Mouse (Mus musculus) embryonic facial prominence, embryonic 13.5 days (tissue): ENCODE measurements around the gene Pcgf6. TPM values are rescaled to one million over a fixed set of nuclear protein-coding genes. Genes with fewer than 3 reads are reported as not detected.

Experiments used
- ATAC-seq: fragments of 200-750 bp; cut with Nextera tagmentation; 2 replicates; pipeline ENCODE4 v1.8.0; 2017; ENCODE audit warnings: low read depth; ENCODE audit not compliant: insufficient number of reproducible peaks, insufficient read depth, low FRiP score, low TSS enrichment
- H3K27ac ChIP-seq: fragments of 300-500 bp; sonication (generic); 2 replicates; pipeline ENCODE4 v1.5.1; 2015; ENCODE audit warnings: moderate library complexity, mild to moderate bottlenecking, inconsistent platforms
- H3K27me3 ChIP-seq: fragments of 300-500 bp; sonication (generic); 2 replicates; pipeline ENCODE4 v1.6.1; 2015; ENCODE audit warnings: mild to moderate bottlenecking, inconsistent platforms
- H3K36me3 ChIP-seq: fragments of 300-500 bp; sonication (generic); 2 replicates; pipeline ENCODE4 v1.6.1; 2015; ENCODE audit warnings: mild to moderate bottlenecking, inconsistent platforms
- H3K4me1 ChIP-seq: fragments of 300-500 bp; sonication (generic); 2 replicates; pipeline ENCODE4 v1.6.1; 2015; ENCODE audit warnings: inconsistent platforms
- H3K4me2 ChIP-seq: fragments of 300-500 bp; sonication (generic); 2 replicates; pipeline ENCODE4 v1.6.1; 2015; ENCODE audit warnings: moderate library complexity, mild to moderate bottlenecking, inconsistent platforms
- H3K4me3 ChIP-seq: fragments of 300-500 bp; sonication (generic); 2 replicates; pipeline ENCODE4 v1.5.1; 2015; ENCODE audit warnings: mild to moderate bottlenecking, inconsistent platforms
- H3K9ac ChIP-seq: fragments of 300-500 bp; sonication (generic); 2 replicates; pipeline ENCODE4 v1.6.1; 2015; ENCODE audit warnings: mild to moderate bottlenecking, inconsistent platforms
- H3K9me3 ChIP-seq: fragments of 300-500 bp; sonication (generic); 2 replicates; pipeline ENCODE4 v1.6.1; 2016; ENCODE audit warnings: inconsistent platforms
- WGBS: fragments of 180-500 bp; shearing (Covaris S2); methylation state at CpG from one replicate; pipeline ENCODE4 v1.1.7; 2015; ENCODE audit warnings: mixed read lengths; 5-methylcytosine and 5-hydroxymethylcytosine counted together
- polyA plus RNA-seq: library from polyadenylated mRNA; unstranded; fragments of >200 nt; fragmentation: Nextera tagmentation; extraction: Ambion mirVana; gene quantifications from 2 replicates; pipeline ENCODE4 v1.2.1, GENCODE M21; 2015

Pcgf6 gene
- polyA plus RNA-seq, 1 experiment from 2014 or later: 24.4 TPM

DNA sequence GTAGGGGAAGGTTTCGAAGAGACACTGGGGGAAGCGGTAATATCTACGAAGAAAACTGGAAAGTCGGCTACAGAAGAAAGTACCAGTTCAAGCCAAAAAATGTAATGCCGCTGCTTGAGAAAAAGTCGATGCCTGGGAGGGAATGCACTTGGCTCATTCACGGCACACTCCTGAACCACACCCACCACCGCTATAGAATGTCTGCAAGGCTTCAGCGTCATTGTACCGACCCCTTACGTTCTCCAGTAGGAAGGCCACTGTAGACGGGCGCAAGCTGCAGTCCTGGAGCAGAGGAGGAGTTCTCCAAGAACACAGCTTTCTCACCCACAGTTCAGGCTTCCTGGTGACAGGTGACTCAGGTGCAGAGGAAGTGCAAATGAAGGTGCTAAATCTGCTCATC lies 27.2 kb downstream of the Pcgf6 start:
- Histone ChIP-seq H3K27ac (no peak overlapping the region), H3K9me3 (no peaks in the 10 kb centered on the region), H3K4me2 (no peak overlapping the region), H3K4me1 (no peaks in the 10 kb centered on the region), H3K4me3 (no peak overlapping the region), H3K9ac (no peak overlapping the region), H3K27me3 (peaks cover 8% of the 10 kb centered on the region), H3K36me3 (no peaks in the 10 kb centered on the region)
- ATAC-seq: no peak
- WGBS: 87% methylated on average over 13 of the region's 13 CpGs

DNA sequence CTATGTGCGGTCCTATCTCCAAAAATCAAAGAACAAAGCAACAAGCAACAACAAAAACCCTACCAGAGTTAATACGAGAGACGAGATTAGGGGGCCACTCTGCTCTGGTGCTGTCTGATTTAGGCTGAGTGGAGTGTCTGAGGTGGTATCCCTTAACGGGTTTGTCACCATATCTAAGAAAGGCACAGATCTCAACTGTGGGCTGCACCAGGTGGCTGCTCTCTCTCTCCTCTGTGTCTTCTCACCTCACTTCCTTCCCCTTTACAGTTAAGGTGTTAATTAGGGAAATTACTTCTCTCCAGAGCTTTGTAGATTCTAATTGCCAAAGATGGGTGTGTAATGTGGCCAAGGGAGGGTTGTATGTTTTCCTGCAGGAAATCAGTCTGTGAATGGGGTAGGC lies 28.0 kb downstream of the Pcgf6 start:
- no peak overlapping the region for H3K9ac ChIP-seq
- H3K27me3 ChIP-seq: peaks cover 17% of the 10 kb centered on the region
- no peaks in the 10 kb centered on the region for H3K36me3 ChIP-seq
- no peak overlapping the region for H3K27ac ChIP-seq
- no peaks in the 10 kb centered on the region for H3K4me1 ChIP-seq
- H3K4me2 ChIP-seq: no peak overlapping the region
- ATAC-seq: no peak
- H3K4me3 ChIP-seq: no peak overlapping the region
- H3K9me3 ChIP-seq: no peaks in the 10 kb centered on the region
- 90% methylated on average over 4 of the region's 4 CpGs for WGBS

DNA sequence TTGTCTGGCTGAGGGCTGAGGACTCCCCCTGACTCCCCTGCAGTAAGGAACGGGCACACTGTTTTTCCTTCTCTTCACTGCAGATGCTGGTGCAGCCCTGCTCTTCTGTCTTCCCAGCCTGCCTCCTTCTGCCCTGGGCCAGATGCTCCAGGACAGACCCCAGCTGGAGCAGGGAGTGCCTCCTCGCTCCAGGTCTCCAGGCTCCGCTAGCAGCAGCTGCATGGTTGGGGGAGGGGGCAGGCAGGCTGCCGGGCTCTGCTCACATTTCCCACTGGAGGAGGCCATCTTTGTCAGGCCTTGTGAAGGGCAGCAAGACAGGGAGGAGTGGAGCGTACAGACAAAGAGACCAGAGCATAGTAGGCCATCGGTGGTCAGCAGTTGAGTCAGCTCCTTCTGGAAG lies 31.4 kb downstream of the Pcgf6 start:
- no peak for ATAC-seq
- Histone ChIP-seq H3K36me3 (no peaks in the 10 kb centered on the region), H3K4me1 (peaks cover 15% of the 10 kb centered on the region), H3K4me2 (0 out of 2 replicates have a peak overlapping the region, but pooled peaks have one; percentile 5), H3K27ac (no peak overlapping the region), H3K9ac (no peak overlapping the region), H3K4me3 (no peak overlapping the region), H3K9me3 (no peaks in the 10 kb centered on the region), H3K27me3 (peaks cover 46% of the 10 kb centered on the region)
- WGBS: 21% methylated on average over 6 of the region's 6 CpGs

DNA sequence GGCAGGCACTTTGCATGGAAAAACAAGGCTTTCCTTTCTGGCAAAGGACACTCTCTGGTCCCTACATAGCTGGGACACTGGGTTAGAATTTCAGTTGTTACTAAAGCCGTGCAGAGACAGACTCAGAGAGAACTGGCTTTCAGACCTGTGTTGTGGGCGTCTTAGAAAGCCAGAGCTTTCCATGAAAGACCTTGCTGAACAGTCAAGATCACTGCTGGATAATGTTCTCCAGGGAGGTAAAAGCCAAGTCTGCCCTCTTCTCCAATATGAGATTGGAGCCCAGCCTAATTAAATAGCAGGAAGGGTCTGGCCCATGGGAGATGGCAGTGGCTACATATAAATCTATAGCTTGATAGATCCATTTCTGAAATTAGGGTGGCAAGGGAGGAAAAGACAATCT lies 32.4 kb downstream of the Pcgf6 start:
- Histone ChIP-seq H3K9ac (no peak overlapping the region), H3K4me3 (no peak overlapping the region), H3K9me3 (no peaks in the 10 kb centered on the region), H3K4me2 (no peak overlapping the region), H3K36me3 (no peaks in the 10 kb centered on the region), H3K27me3 (peaks cover 56% of the 10 kb centered on the region), H3K27ac (no peak overlapping the region), H3K4me1 (peaks cover 19% of the 10 kb centered on the region)
- no peak for ATAC-seq
- 41% methylated on average over 2 of the region's 2 CpGs for WGBS

DNA sequence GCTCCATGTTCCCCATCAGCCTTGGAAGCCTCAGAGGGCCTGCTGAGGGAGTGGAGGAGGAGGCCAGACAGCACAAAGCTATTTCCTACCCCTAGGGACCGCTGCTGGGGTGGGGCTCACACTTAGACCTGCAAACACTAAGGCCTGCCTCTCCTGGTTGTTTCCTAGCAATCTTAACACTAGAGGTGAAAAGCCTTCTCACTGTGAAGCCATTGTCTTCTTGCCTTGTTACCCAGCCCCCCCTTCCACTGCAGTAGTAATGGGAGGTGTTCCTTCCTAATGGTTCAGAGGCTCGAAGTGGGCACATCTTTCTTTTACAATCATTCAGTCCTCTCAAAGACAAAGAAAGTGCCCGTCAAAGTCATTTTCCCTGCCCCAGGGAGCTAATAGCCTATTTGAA lies 32.9 kb downstream of the Pcgf6 start:
- no peaks in the 10 kb centered on the region for H3K36me3 ChIP-seq
- no peak overlapping the region for H3K9ac ChIP-seq
- H3K9me3 ChIP-seq: no peaks in the 10 kb centered on the region
- peaks cover 61% of the 10 kb centered on the region for H3K27me3 ChIP-seq
- H3K4me2 ChIP-seq: no peak overlapping the region
- no peak overlapping the region for H3K4me3 ChIP-seq
- 6% methylated on average over 3 of the region's 3 CpGs for WGBS
- no peak overlapping the region for H3K27ac ChIP-seq
- peaks cover 19% of the 10 kb centered on the region for H3K4me1 ChIP-seq
- no peak for ATAC-seq

DNA sequence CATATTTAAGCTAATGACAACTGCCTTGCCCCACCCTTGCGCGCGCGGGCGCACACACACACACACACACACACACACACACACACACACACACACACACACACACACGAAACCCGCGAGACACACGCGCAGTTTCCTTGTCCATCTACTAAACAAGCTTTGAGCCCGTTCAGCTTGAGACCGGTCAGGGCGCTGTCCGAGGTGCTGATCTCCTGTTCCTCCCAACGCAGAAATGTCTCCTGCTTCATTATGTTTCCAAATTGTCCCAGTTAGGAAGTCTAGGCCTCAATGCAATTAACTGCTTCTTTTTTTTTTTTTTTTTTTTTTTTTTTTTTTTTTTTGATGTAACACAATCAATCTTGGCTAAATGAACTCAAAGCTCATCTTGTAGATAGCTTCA lies 34.2 kb downstream of the Pcgf6 start:
- Histone ChIP-seq H3K4me1 (peaks cover 19% of the 10 kb centered on the region), H3K4me2 (no peak overlapping the region), H3K27me3 (peaks cover 75% of the 10 kb centered on the region), H3K36me3 (no peaks in the 10 kb centered on the region), H3K9me3 (no peaks in the 10 kb centered on the region), H3K4me3 (no peak overlapping the region), H3K27ac (no peak overlapping the region), H3K9ac (no peak overlapping the region)
- under 1% methylated on average over 15 of the region's 15 CpGs for WGBS
- no peak for ATAC-seq

DNA sequence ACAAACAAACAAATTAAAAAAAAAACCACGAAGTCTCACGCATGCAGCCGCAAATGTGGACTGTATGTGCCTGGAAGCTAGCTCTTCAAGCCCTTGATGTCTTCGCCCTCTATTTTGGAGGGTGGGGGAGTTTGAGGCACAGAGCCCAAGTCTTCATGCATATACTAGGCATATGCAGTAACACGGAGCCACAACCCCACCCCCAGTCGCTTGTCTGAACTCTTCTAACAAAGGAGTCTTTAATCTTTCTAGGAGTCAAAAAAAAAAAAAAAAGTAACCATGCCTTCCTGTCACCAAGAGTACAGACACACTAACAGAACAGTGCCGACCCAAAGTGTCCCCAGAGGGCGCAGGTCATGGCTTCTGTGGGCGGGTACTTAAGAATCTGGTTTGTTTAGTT lies 34.7 kb downstream of the Pcgf6 start:
- Histone ChIP-seq H3K9ac (no peak overlapping the region), H3K9me3 (no peaks in the 10 kb centered on the region), H3K4me2 (peak overlapping the region; percentile 96), H3K27ac (no peak overlapping the region), H3K27me3 (peaks cover 80% of the 10 kb centered on the region), H3K36me3 (no peaks in the 10 kb centered on the region), H3K4me3 (peak overlapping the region; percentile 56), H3K4me1 (peaks cover 19% of the 10 kb centered on the region)
- WGBS: 1% methylated on average over 9 of the region's 9 CpGs
- ATAC-seq: no peak

DNA sequence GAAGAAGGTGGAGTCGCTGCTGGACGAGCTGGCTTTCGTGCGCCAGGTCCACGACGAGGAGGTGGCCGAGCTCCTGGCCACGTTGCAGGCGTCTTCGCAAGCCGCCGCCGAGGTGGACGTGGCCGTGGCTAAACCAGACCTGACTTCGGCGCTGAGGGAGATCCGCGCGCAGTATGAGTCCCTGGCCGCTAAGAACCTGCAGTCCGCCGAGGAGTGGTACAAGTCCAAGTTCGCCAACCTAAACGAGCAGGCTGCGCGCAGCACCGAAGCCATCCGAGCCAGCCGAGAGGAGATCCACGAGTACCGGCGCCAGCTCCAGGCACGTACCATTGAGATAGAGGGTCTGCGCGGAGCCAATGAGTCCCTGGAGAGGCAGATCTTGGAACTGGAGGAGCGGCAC lies 35.3 kb downstream of the Pcgf6 start:
- no peak overlapping the region for H3K27ac ChIP-seq

DNA sequence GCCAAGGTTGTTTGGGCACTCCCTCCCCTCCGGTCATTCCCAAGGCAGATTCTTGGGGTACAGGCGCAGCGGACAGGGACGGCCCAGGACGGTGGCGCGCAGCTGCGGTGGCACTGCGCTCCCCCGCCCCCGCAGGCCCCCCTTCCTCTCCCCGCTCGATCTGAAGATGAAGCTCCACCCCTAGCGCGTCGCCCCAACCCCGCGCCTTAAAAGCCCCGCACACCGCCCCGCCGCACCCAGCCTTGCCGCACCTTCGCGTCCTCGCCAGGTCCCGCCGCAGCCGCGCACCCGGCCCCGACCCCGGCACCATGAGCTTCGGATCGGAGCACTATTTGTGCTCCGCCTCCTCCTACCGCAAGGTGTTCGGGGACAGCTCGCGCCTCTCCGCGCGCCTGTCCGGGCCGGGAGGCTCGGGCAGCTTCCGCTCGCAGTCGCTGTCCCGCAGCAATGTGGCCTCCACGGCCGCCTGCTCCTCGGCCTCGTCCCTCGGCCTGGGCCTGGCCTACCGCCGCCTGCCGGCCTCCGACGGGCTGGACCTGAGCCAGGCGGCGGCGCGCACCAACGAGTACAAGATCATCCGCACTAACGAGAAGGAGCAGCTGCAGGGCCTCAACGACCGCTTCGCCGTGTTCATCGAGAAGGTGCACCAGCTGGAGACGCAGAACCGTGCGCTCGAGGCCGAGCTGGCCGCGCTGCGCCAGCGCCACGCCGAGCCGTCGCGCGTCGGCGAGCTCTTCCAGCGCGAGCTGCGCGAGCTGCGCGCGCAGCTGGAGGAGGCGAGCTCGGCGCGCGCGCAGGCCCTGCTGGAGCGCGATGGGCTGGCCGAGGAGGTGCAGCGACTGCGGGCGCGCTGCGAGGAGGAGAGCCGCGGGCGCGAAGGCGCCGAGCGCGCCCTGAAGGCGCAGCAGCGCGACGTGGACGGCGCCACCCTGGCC lies 36.0 kb downstream of the Pcgf6 start, which contains the start of the genes Ina and Nt5c2:
Ina (plus strand) TSS at position 252 of the 935 bp plus-strand sequence.
Nt5c2 (minus strand) TSS at position 707 of the 935 bp plus-strand sequence.
- peak within 1 kb of the TSS; percentile 57; the same call in 1 of the 2 replicates for H3K9ac ChIP-seq
- peaks cover 87% of the 10 kb centered on the region for H3K27me3 ChIP-seq
- H3K4me1 ChIP-seq: peaks cover 19% of the 10 kb centered on the region
- H3K4me3 ChIP-seq: peak within 1 kb of the TSS; percentile 56
- peak within 1 kb of the TSS; percentile 96 for H3K4me2 ChIP-seq
- no peaks in the 10 kb centered on the region for H3K9me3 ChIP-seq
- WGBS: under 1% methylated on average over 120 of the region's 124 CpGs
- H3K27ac ChIP-seq: no peak within 1 kb of the TSS
- peak; percentile 62; the same call in 1 of the 2 replicates for ATAC-seq
- H3K36me3 ChIP-seq: no peaks in the 10 kb centered on the region

More for the DNA sequence above, 35.3 kb downstream of the Pcgf6 start:
- Histone ChIP-seq H3K9me3 (no peaks in the 10 kb centered on the region), H3K36me3 (no peaks in the 10 kb centered on the region), H3K9ac (no peak overlapping the region), H3K27me3 (peaks cover 82% of the 10 kb centered on the region), H3K4me1 (peaks cover 19% of the 10 kb centered on the region), H3K4me2 (peak overlapping the region; percentile 96), H3K4me3 (peak overlapping the region; percentile 56)
- WGBS: under 1% methylated on average over 37 of the region's 37 CpGs
- ATAC-seq: no peak

DNA sequence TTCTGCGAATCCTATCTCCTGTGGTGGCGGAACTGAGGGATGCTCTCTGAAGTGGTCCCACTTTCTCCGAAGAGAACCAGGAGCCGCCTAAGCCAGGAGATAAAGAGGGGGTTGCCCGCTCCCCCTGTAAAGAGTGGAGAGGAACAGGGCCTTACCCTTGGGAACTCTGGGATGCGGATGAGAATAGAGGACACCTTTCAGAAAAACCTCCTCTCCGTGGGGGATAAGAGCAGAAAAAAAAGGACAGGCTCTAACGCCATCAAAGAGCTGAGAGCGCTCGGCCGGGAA lies 36.6 kb downstream of the Pcgf6 start:
- WGBS: 2% methylated on average over 11 of the region's 11 CpGs
- Histone ChIP-seq H3K27me3 (peaks cover 83% of the 10 kb centered on the region), H3K27ac (no peak overlapping the region), H3K4me3 (peak overlapping the region; percentile 56), H3K4me1 (peaks cover 19% of the 10 kb centered on the region), H3K36me3 (no peaks in the 10 kb centered on the region), H3K9ac (0 out of 2 replicates have a peak overlapping the region, but pooled peaks have one; percentile 57), H3K9me3 (no peaks in the 10 kb centered on the region), H3K4me2 (peak overlapping the region; percentile 96)
- ATAC-seq: no peak

DNA sequence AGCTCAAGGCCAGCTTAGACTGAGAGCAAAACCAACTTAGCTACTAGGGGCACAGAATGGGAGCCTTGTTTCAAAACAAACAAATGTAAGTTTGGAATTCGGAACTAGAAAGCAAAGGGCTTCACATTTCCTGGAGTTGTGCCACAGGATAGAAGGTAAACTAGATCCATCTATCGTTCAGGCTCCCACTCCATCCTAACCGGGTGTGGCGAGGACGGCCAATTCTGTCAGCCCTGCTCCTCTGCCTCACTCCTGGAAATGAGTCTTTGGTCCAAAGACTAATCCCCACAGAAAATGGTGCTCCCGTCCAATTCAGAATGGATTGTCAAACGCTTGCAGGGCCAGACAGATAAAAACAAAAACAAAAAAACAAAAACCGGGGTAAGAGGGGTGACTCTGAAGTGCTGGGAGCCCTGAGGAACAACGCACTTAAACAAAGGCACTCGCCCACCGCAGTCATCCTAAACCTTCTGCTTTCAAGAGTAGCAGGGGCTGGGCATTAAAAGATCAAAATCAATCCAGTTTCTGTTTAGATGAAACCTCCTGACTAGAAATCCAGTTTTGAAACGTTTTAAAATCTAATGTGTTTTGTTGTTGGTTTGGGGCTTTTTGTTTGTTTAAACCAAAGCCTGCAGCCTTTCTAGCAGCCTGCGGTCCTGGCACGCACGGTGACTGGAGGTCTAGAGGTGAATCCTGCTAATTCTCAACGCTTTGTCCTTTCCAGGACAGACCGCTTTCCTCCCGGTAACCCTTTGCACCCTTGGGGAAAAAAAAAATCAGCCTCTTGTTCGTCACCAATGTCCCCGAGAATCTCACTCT lies 37.2 kb downstream of the Pcgf6 start:
- H3K4me1 ChIP-seq: peaks cover 19% of the 10 kb centered on the region
- no peaks in the 10 kb centered on the region for H3K36me3 ChIP-seq
- no peak overlapping the region for H3K27ac ChIP-seq
- no peaks in the 10 kb centered on the region for H3K9me3 ChIP-seq
- no peak for ATAC-seq
- peak overlapping the region; percentile 56 for H3K4me3 ChIP-seq
- peaks cover 79% of the 10 kb centered on the region for H3K27me3 ChIP-seq
- H3K4me2 ChIP-seq: peak overlapping the region; percentile 96
- no peak overlapping the region for H3K9ac ChIP-seq
- WGBS: 9% methylated on average over 20 of the region's 20 CpGs
